Mouse (Mus musculus): ENCODE measurements around the gene Mef2a. TPM values are rescaled to one million over a fixed set of nuclear protein-coding genes. Genes with fewer than 3 reads are reported as not detected.

The Mef2a gene
- polyA plus RNA-seq, 1 experiment from 2014 or later: 115 TPM

DNA sequence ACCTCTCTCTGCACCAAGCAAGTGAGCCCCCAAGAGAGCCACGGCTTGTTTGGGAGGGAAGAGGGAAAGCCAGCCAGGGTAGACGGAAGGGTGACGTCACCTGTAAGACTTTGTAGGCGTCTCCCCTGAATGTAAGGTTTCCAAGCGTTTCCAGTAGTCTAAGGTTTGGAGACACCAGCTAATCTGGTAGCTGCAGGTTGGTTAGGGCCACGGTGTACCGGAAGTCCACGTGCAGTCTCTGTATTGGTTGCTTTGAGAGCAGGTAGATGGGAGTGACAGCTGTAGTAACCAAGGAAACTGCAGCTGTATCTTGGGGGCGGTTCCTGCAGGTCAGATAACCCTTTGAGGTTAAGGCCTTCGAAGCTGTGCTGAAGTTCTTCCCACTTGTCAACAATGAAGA, 166.2 kb downstream of the Mef2a start:
- Histone ChIP-seq H3K9ac (no peak overlapping the region), H3K9me3 (replicated peaks) (no peaks in the 10 kb centered on the region), H3K27ac (no peak overlapping the region), H3K36me3 (no peaks in the 10 kb centered on the region), H3K4me1 (replicated peaks) (no peaks in the 10 kb centered on the region; the same call in none of the 2 replicates), H3K27me3 (no peaks in the 10 kb centered on the region), H3K4me2 (no peak overlapping the region), H3K4me3 (no peak overlapping the region)
- no peak for ATAC-seq (replicated peaks; ENCODE audit: insufficient number of reproducible peaks, insufficient read depth, low FRiP score, low read depth)
- 62% methylated on average over 10 of the region's 10 CpGs for WGBS

DNA sequence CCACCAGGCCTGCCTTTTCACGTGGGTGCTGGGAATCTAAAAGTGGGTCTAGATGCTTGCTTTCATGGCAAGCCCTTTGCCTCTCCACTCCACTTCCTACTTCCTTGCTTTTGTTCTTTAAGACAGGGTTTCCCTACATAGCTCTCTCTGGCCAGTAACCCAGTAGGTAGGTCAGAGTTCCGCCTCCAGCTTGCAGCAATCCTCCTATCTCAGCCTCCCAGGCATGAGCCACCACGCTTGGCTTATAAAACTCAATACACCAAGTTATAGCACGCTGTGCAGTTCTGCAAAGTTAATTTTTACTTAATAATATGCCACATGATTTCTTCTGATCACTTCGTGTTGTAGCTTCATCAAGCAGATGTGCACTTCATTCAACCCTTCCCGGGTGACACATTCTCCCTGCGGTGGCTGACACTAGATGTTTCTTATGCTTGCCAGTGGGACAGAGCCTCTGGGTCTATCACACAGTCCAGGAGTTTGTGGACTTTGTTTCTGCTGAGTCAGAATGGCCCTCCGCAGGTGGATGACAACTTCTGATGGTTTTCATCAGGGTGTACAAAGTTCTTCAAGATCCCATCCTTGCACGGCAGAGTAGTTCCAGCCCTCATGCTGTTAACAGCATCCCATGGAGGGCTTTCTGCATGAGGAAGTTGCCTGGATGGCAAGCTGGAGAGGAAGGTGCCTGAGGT, 166.8 kb downstream of the Mef2a start:
- no peaks in the 10 kb centered on the region; the same call in none of the 2 replicates for H3K4me1 ChIP-seq (replicated peaks)
- no peak overlapping the region for H3K27ac ChIP-seq
- H3K27me3 ChIP-seq: no peaks in the 10 kb centered on the region
- H3K4me2 ChIP-seq: no peak overlapping the region
- no peaks in the 10 kb centered on the region for H3K36me3 ChIP-seq
- no peak for ATAC-seq (replicated peaks; ENCODE audit: insufficient number of reproducible peaks, insufficient read depth, low FRiP score, low read depth)
- no peak overlapping the region for H3K4me3 ChIP-seq
- H3K9ac ChIP-seq: no peak overlapping the region
- H3K9me3 ChIP-seq (replicated peaks): no peaks in the 10 kb centered on the region
- WGBS: 84% methylated on average over 9 of the region's 9 CpGs

DNA sequence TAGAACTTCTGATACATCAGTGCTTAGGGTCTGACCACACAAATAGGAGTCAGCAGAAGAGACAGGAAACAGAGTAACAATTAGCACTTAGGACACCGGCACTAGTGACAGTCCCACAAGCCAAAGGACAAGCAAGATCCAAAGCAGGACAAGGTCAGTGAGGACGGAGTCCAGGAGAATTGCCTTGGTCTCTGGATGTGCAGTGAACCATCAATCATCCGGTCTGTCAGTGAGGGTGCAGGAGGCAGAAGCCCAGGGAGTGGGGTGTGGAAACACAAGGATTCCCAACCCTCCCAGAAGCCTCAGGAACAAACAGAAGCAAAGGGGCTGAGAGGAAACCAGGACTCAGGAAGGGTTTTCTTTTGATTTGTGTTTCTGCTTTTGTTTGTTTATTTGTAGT, 169.0 kb downstream of the Mef2a start:
- 71% methylated on average over 3 of the region's 3 CpGs for WGBS
- no peak for ATAC-seq (replicated peaks; ENCODE audit: insufficient number of reproducible peaks, insufficient read depth, low FRiP score, low read depth)

DNA sequence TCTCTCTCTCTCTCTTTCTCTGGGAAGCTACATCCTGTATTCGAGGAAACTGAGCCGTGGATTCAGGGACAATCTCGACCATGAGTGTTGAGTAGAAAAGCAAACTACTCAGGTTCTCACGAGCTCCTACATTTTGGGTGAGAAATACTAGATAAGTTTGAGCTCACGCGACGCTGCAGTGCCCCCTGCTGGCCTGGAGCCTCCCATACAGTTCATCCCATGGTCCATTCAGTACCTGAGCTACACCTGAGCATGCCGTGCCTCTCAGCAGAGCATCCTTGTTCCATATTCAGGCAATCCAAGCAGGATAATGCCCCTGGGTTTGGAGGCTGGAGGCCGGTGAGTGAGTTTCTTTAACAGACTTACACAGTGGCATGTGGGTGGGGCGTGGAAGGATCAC, 173.2 kb downstream of the Mef2a start:
- Histone ChIP-seq H3K36me3 (no peaks in the 10 kb centered on the region), H3K27ac (no peak overlapping the region), H3K9me3 (replicated peaks) (no peaks in the 10 kb centered on the region), H3K4me2 (no peak overlapping the region), H3K4me3 (no peak overlapping the region), H3K9ac (no peak overlapping the region), H3K27me3 (no peaks in the 10 kb centered on the region), H3K4me1 (replicated peaks) (no peaks in the 10 kb centered on the region)
- ATAC-seq (replicated peaks; ENCODE audit: insufficient number of reproducible peaks, insufficient read depth, low FRiP score, low read depth): no peak
- 16% methylated on average over 10 of the region's 10 CpGs for WGBS

More for the DNA sequence above, 169.0 kb downstream of the Mef2a start:
- Histone ChIP-seq H3K4me1 (replicated peaks) (no peaks in the 10 kb centered on the region; the same call in 1 of the 2 replicates), H3K27me3 (no peaks in the 10 kb centered on the region), H3K36me3 (no peaks in the 10 kb centered on the region), H3K4me3 (no peak overlapping the region), H3K9ac (no peak overlapping the region), H3K27ac (no peak overlapping the region), H3K9me3 (replicated peaks) (no peaks in the 10 kb centered on the region), H3K4me2 (no peak overlapping the region)

DNA sequence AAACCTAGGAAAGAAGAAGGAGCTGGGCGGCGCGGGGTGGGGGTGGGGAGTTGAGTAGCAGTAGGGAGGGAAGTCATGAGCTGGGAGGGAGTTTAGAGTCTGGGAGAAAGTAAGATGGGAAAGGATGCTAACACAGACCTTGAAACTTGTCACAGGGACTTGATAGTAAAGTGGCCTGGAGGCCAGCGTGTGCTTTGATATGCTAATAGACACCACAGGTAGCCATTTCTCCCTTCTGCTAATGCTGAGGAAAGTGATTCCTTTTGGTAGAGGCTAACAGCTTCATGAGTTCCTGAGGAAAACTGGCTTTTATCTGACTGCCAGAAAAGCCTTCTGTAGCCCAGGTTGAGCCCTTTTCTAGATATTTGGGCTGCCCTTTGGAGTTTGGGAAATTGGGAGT, 188.9 kb downstream of the Mef2a start:
- no peak for ATAC-seq (replicated peaks; ENCODE audit: insufficient number of reproducible peaks, insufficient read depth, low FRiP score, low read depth)
- H3K27me3 ChIP-seq: no peaks in the 10 kb centered on the region
- 29% methylated on average over 4 of the region's 4 CpGs for WGBS

More for the DNA sequence above, 188.9 kb downstream of the Mef2a start:
- no peak overlapping the region for H3K9ac ChIP-seq
- no peaks in the 10 kb centered on the region for H3K36me3 ChIP-seq
- no peak overlapping the region for H3K4me3 ChIP-seq
- no peak overlapping the region for H3K27ac ChIP-seq
- no peaks in the 10 kb centered on the region for H3K4me1 ChIP-seq (replicated peaks)
- H3K4me2 ChIP-seq: no peak overlapping the region
- H3K9me3 ChIP-seq (replicated peaks): no peaks in the 10 kb centered on the region

Other genes with a start within 250 kb of the Mef2a start
- 14.2 and 16.8 TPM in 2 replicates for gene Lysmd4, start 150.3 kb downstream of the Mef2a start, polyA plus RNA-seq (2015; fragmentation: Nextera tagmentation; extraction: Ambion mirVana)

All from heart, embryonic 15.5 days (tissue).